Mouse (Mus musculus) brain, embryonic 14.5 days (tissue): Measurements from ENCODE around the gene Rnf24.

Experiments used
- CTCF ChIP-seq: fragments of 200-500 bp; IDR thresholded peaks from 2 replicates; pipeline ENCODE4 v1.5.1; 2012; ENCODE audit warnings: inconsistent platforms, mild to moderate bottlenecking, moderate library complexity, borderline replicate concordance; ENCODE audit not compliant: insufficient read depth, insufficient read length; ENCODE audit errors: extremely low read depth
- POLR2A ChIP-seq: fragments of 200-500 bp; IDR thresholded peaks from 2 replicates; pipeline ENCODE4 v1.6.1; 2012; ENCODE audit warnings: mild to moderate bottlenecking, inconsistent platforms, borderline replicate concordance; ENCODE audit not compliant: poor library complexity, insufficient read depth, insufficient read length, severe bottlenecking; ENCODE audit errors: extremely low read depth

GRCm38 (mm10) chr2:131264027-131264426 is 88.7 kb downstream of the Rnf24 start:
- TF ChIP-seq CTCF, result no peak
- TF ChIP-seq POLR2A, result no peak
